Mouse (Mus musculus): ENCODE data around the gene Zbtb32. TPM values are rescaled to one million over a fixed set of nuclear protein-coding genes. Genes with fewer than 3 reads are reported as not detected.

Zbtb32 gene
- total RNA-seq, 2 experiments from 2014 or later: 0.65 TPM; not detected in 1

GRCm38 (mm10) chr7:30549880-30550279 is 48.8 kb downstream of the Zbtb32 start:
- DNase-seq (ENCODE audit: low spot score in 2 of 2): no peak

DNA sequence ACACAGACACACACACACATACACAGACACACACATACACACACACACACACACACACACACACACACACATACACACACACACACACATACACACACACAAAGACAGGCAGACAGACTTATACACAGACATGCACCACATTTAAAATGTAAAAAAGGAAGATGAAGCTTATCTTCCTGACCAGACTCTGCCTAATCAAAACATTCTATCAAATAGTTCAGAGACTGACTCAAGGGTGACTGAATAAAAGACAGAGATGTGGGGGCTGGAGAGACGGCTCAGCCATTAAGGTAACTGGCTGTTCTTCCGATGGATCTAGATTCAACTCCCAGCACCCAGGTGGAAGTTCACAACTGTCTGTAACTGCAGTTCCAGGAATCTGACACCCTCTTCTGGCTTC is 54.4 kb downstream of the Zbtb32 start:
- DNase-seq (ENCODE audit: low spot score in 2 of 2): no peak

GRCm38 (mm10) chr7:30540572-30540971 is 58.1 kb downstream of the Zbtb32 start:
- no peak for DNase-seq (ENCODE audit: low spot score in 2 of 2)

Small RNA genes lying within 50 kb of the gene (microRNA-seq; reads per million reads assigned to microRNA genes)
- 2.1 reads per million for gene Gm38670
- 0.79 reads per million for gene Mir3569

Other genes starting within 250 kb of the Zbtb32 start
- gene Lrfn3, start 236.1 kb downstream of the Zbtb32 start, total RNA-seq (2021): 10 to 100 TPM; 18.7 to 19.5 TPM
- gene Tyrobp, start 185.1 kb downstream of the Zbtb32 start, total RNA-seq (2021): 10 to 100 TPM; 26.6 to 40.2 TPM
- 1 to 10 TPM; 1.6 to 2.2 TPM for gene Hcst, start 179.1 kb downstream of the Zbtb32 start, total RNA-seq (2021)
- 1 to 10 TPM; 2.1 to 2.3 TPM for gene Nfkbid, start 177.2 kb downstream of the Zbtb32 start, total RNA-seq (2021)
- gene Aplp1, start 153.4 kb downstream of the Zbtb32 start, total RNA-seq (2021): 10 to 100 TPM; 49.5 to 59.1 TPM
- gene Kirrel2, start 141.2 kb downstream of the Zbtb32 start, total RNA-seq (2021): 1 to 10 TPM in 1 of 2 experiments, under 1 TPM in 1; 0.14 to 1.3 TPM
- gene Nphs1, start 140.6 kb downstream of the Zbtb32 start, total RNA-seq (2021): 1 to 10 TPM in 1 of 2 experiments, under 1 TPM in 1; 0.08 to 7.1 TPM
- 10 to 100 TPM; 11.6 to 24.9 TPM for gene Prodh2, start 105.3 kb downstream of the Zbtb32 start, total RNA-seq (2021)
- 10 to 100 TPM; 19.3 to 22.9 TPM for gene Arhgap33, start 63.8 kb downstream of the Zbtb32 start, total RNA-seq (2021)
- gene Hspb6, start 46.7 kb downstream of the Zbtb32 start, total RNA-seq (2021): 10 to 100 TPM; 36.3 to 45.7 TPM
- gene Proser3, start 46.6 kb downstream of the Zbtb32 start, total RNA-seq (2021): 10 to 100 TPM; 12.9 to 16.3 TPM
- gene Lin37, start 39.1 kb downstream of the Zbtb32 start, total RNA-seq (2021): 10 to 100 TPM; 67.7 to 78.0 TPM
- 10 to 100 TPM; 70.4 to 75.2 TPM for gene U2af1l4, start 35.6 kb downstream of the Zbtb32 start, total RNA-seq (2021)
- gene Gm49396, start 35.6 kb downstream of the Zbtb32 start, total RNA-seq (2021): 1 to 10 TPM; 7.6 to 8.7 TPM
- gene Psenen, start 35.3 kb downstream of the Zbtb32 start, total RNA-seq (2021): 100 to 1,000 TPM; 125 to 131 TPM
- 1 to 10 TPM; 4.5 to 5.2 TPM for gene Igflr1, start 33.5 kb downstream of the Zbtb32 start, total RNA-seq (2021)
- 10 to 100 TPM; 71.4 to 84.4 TPM for gene Kmt2b, start 10.2 kb downstream of the Zbtb32 start, total RNA-seq (2021)
- 1 to 10 TPM in 1 of 2 experiments, under 1 TPM in 1; 0.93 to 1.2 TPM for gene Upk1a, start 13.9 kb upstream of the Zbtb32 start, total RNA-seq (2021)
- gene Cox6b1, start 27.2 kb upstream of the Zbtb32 start, total RNA-seq (2021): 100 to 1,000 TPM; 750 to 830 TPM
- gene Etv2, start 36.9 kb upstream of the Zbtb32 start, total RNA-seq (2021): not detected
- 10 to 100 TPM; 89.2 to 89.5 TPM for gene Rbm42, start 51.4 kb upstream of the Zbtb32 start, total RNA-seq (2021)
- 10 to 100 TPM; 20.8 to 22.9 TPM for gene Haus5, start 66.1 kb upstream of the Zbtb32 start, total RNA-seq (2021)
- gene Pmis2, start 72.7 kb upstream of the Zbtb32 start, total RNA-seq (2021): not detected
- 1 to 10 TPM; 3.8 to 5.2 TPM for gene 2200002J24Rik, start 100.0 kb upstream of the Zbtb32 start, total RNA-seq (2021)
- gene Atp4a, start 113.3 kb upstream of the Zbtb32 start, total RNA-seq (2021): 1 to 10 TPM; 2.8 to 3.6 TPM
- gene Tmem147, start 130.6 kb upstream of the Zbtb32 start, total RNA-seq (2021): 100 to 1,000 TPM; 170 to 181 TPM
- gene Gapdhs, start 144.8 kb upstream of the Zbtb32 start, total RNA-seq (2021): not detected
- 10 to 100 TPM; 32.1 to 36.8 TPM for gene Sbsn, start 152.6 kb upstream of the Zbtb32 start, total RNA-seq (2021)
- gene Dmkn, start 164.8 kb upstream of the Zbtb32 start, total RNA-seq (2021): 1 to 10 TPM; 3.2 to 4.2 TPM
- gene Krtdap, start 189.0 kb upstream of the Zbtb32 start, total RNA-seq (2021): 1 to 10 TPM; 1.9 to 3.1 TPM
- gene Ffar2, start 224.9 kb upstream of the Zbtb32 start, total RNA-seq (2021): 1 to 10 TPM; 2.7 to 2.9 TPM

Data from adrenal gland, postnatal 4 days (tissue).